Mouse (Mus musculus): ENCODE measurements at regions not wholly inside any gene's neighbourhood (a gene's known extent, or its start where the extent isn't known, plus 50 kb on each side); places are given as distances from the start of the nearest gene placed in this dataset.

DNA sequence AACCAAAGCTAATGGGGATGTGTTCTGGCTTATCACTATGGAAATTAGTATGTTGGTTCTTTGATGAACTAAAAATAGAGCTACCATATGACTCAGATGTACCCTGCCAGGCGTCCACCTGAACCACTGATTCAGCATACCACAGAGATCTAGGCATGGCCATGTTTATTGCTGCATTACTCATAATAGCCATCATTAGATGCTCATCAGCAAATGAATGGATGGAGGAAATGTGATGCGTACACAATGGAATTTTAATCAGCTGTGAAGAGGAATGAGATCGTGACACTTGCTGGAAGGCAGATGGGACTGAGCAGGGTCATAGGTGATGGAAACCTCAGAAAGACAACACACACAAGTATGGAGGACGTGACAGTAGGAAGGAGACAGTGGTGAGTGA is 78.7 kb upstream of the Magi3 start:
- ChIA-PET POLR2A (interaction anchor here in 3 of 4 experiments (0.6 to 1.2 kb wide), 3 partner anchors 78 to 1094 kb away, joined by 3 to 5 read pairs (median 3); partner anchors contain the start of gene Magi3 (in 1 of the 3)), CTCF (interaction anchor here in 1 of 4 experiments (0.6 kb wide), 1 partner anchor 13 kb away, joined by 3 read pairs; no protein-coding TSS in a partner anchor)

DNA sequence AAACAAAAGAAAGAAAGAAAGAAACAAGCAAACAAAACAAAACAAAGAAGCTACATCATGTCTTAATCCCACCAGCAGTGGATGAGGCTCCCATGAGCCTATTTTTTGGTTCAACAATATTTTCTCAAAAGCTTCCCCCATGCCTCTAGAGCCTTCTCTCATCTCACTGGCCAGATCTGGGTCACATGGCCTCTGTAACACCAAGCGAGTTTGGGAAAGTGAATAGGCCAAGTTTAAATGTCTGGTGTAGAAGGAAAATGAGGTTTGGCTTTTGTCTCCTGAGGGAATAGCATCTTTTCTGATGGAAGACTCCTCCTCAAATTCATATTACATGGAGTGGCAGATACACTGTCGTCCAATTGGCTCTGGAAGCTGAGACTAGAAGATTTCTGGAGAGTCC is 78.2 kb upstream of the Magi3 start:
- CTCF ChIA-PET = interaction anchor here in 1 of 4 experiments (0.6 kb wide), 1 partner anchor 13 kb away, joined by 3 read pairs; no protein-coding TSS in a partner anchor
- POLR2A ChIA-PET = interaction anchor here in 1 of 4 experiments (1.2 kb wide), 1 partner anchor 78 kb away, joined by 3 read pairs; the partner anchor contains the start of gene Magi3

DNA sequence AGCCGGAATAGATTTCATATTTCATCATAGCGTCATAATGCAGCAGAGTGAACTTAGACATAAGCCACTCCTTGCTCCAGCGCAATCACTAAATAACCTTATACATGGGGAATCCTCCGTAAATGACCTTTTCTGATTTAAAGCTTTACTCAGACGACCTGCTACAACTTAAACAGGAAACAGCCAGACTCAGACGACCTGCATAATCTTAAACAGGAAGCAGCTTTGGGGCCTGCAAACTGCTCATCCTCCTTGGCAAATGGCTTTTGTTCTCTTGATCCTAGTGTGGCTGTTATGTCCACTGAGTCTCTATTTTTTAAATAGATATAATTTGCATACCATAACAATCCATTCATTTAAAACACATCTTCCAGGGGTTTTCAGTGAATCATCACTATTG is 76.9 kb upstream of the Magi3 start:
- ChIA-PET CTCF (no interaction called here), POLR2A (interaction anchor here in 1 of 4 experiments (0.8 kb wide), 1 partner anchor 342 kb away, joined by 3 read pairs; the partner anchor contains the start of gene Slc16a1)

DNA sequence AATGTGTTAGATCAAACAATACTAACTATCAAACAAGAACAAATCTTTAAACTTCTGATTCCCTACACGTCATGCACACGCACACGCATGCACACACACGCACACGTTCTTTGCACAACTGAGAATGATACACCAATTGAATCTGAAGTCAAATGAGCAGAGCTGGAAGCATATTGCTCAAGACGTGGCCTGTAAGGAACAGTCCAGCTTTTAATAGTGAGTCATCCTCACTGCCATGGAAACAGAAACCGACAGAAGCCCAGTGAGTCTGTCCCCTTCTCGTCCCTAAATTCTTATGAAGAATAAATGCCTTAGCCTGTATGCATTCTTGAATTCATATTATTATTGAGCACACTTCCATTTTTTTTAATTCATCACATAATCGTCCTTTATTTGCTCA is 75.7 kb upstream of the Magi3 start:
- ChIA-PET CTCF (no interaction called here), POLR2A (interaction anchor here in 1 of 4 experiments (1.5 kb wide), 1 partner anchor 15 kb away, joined by 3 read pairs; no protein-coding TSS in a partner anchor)

DNA sequence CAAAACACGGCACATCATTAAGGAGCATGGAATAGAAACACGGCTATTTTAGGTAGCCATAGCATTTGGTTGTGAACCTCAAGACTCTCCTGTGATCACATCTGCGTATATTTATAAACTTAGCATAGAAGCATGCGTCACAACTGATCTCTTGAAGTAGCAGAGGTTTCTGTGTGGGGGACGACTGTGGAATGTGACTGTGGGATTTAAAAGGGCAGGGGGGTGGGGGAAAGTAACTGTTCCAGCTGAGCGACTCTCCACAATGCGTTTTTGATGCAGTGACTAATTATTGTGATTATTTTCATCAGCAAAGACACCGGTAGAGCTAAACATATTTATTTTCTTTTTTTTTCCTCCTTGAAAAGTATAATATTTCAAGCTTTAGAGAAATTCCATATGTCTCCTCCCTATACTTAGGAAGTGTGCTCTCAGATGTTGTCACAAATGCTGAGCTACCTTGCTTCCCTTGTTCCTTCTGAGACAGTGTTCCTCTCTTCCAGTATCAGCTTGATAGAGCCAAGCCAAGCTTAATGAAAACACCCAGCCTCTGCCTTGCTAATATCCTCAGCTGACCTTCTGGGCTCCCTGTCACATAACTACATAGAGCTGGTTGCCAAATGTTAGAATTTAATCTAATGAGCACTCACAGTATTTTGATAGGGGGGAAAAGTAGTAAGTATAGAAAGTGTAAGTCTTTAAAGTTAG is 75.0 kb upstream of the Magi3 start:
- ChIA-PET POLR2A (interaction anchor here in 1 of 4 experiments (1.5 kb wide), 1 partner anchor 14 kb away, joined by 3 read pairs; no protein-coding TSS in a partner anchor), CTCF (no interaction called here)

DNA sequence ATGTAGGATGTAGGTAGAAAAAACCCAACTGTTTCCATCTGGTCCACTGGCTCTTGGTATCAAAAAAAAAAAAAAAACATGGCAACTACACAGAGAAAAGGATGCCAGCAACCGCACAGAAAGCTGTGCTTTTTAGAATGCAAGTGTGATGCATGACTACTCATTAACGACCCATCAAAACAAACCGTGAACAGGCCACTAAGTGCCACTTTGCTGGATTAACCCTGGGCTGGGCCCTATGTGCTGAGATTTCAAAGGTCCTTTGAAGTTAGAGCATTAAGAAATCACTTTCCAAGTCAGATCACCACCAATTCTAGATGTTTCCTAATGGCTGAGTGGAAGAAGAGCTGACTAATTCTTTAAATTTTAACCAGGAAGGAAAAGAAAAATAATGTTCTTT is 73.7 kb upstream of the Magi3 start:
- ChIA-PET CTCF (interaction anchor here in 1 of 4 experiments (0.7 kb wide), 1 partner anchor 1380 kb away, joined by 8 read pairs; no protein-coding TSS in a partner anchor), POLR2A (no interaction called here)

DNA sequence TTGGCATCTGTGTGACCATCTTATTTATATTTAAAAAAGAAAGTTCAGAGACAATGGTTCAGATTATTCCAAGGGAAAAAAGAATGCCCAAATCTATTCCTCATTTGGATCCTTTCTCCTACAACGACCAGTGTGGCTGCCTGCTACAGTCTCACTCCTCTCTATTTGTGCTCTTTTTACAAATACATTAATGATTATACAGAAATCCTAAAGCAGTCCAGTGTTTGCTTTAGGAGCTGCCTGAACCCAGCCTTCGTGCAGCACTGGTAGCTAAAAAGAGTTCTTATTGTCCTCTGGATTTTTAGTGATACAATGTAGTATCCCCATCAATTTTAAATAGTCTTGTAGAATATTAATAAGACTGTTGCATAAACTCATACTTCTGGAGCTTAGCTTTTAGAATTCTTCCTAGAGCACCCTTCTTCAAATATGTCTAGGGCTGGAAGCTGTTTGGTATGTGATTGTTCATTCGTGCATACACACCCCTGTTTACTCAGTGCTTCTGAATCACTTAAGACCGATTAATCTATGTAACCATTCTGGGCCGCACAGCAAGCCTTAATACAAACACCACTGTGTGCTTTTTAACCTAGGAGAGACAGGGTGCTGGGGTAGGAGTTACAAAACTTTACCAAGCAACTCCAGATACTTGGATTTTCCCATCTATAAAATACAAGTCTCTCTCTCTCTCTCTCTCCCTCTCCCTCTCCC is 69.0 kb upstream of the Magi3 start:
- CTCF ChIA-PET = no interaction called here
- POLR2A ChIA-PET = no interaction called here

DNA sequence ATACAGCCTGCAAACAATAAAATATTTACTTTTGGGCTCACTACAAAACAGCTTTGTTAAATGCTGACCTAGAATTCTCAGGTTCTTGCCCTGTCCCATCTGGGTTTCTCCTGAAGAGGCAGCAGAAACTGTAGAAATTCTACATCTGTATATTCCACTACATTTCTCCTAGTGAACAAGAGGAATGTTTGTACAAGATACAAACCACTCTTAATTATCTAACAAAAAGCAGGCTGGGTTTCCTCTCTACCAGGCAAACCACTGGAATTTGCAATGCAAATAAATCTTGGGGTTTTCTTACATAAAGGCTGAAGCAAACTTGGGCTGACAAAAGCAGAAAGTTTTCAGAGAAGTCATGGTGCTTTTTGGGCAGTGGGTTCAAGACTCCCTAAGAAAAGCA is 67.7 kb upstream of the Magi3 start:
- POLR2A ChIA-PET = interaction anchor here in 2 of 4 experiments (0.7 to 1.4 kb wide), 2 partner anchors 62 to 145 kb away, joined by 3 to 4 read pairs; no protein-coding TSS in a partner anchor
- CTCF ChIA-PET = interaction anchor here in 1 of 4 experiments (0.6 to 0.8 kb wide), 2 partner anchors 67 to 288 kb away, joined by 3 read pairs; partner anchors contain the start of gene Magi3

DNA sequence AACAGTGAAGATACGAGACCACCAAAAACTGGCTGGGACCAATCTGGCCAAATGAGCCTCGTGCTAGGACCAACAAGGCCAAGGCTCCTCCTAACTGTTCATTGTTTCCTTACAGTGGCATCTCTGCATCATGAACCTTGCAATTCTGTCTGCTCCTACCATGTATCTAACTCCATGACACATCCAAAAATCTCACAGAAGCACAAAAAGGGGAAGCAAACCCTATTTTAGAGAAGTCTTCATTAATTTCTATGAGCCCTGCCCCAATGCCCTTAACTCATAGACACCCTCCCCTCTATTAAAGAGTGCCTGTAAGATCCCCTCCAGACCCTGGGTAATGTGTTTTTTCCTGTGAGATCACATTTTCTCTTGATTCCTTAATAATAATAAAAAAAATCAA is 64.8 kb upstream of the Magi3 start:
- POLR2A ChIA-PET = no interaction called here

DNA sequence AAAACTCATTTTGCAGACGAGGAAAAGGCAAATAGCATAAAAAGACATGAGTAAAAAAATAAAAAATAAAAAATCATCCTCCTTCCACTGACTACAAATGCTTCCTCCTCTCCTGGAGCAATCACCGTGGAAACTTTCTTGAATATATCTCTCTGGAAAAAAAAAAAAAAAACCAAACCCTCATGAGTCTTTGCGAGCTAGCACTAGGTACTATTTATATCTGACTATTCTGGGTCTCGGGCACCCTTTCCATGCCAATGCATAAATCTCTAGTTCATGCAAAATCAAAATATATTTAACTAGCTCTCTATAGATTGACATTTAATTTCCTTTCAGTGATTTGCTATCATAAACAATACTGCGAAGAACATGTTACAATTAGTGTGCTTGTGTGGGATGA is 63.7 kb upstream of the Magi3 start:
- POLR2A ChIA-PET = interaction anchor here in 1 of 4 experiments (0.5 to 0.6 kb wide), 2 partner anchors 9 to 1076 kb away, joined by 3 to 8 read pairs; no protein-coding TSS in a partner anchor

More for the DNA sequence above, 64.8 kb upstream of the Magi3 start:
- CTCF ChIA-PET = no interaction called here

DNA sequence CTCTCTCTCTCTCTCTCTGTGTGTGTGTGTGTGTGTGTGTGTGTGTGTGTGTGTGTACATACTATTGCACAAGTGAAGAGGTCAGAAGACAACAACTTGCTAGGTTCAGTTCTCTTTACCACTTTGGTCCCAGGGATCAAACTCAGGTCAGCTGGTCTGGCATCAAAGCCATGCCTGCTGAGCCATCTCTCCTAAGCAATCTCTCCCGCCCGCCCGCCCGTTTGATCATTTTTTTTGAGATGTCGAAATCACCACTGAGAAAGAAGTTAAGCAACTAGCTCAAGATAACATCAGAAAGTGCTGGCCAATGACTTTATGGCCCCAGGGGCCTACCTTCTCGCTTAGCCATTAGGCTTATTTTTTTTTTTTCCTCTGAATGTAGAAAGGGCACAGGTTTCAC is 59.3 kb upstream of the Magi3 start:
- POLR2A ChIA-PET = interaction anchor here in 2 of 4 experiments (0.7 to 1.4 kb wide), 2 partner anchors 52 to 102 kb away, joined by 3 read pairs; no protein-coding TSS in a partner anchor
- CTCF ChIA-PET = interaction anchor here in 1 of 4 experiments (0.6 kb wide), 1 partner anchor 395 kb away, joined by 4 read pairs; no protein-coding TSS in a partner anchor

More for the DNA sequence above, 63.7 kb upstream of the Magi3 start:
- CTCF ChIA-PET = no interaction called here

DNA sequence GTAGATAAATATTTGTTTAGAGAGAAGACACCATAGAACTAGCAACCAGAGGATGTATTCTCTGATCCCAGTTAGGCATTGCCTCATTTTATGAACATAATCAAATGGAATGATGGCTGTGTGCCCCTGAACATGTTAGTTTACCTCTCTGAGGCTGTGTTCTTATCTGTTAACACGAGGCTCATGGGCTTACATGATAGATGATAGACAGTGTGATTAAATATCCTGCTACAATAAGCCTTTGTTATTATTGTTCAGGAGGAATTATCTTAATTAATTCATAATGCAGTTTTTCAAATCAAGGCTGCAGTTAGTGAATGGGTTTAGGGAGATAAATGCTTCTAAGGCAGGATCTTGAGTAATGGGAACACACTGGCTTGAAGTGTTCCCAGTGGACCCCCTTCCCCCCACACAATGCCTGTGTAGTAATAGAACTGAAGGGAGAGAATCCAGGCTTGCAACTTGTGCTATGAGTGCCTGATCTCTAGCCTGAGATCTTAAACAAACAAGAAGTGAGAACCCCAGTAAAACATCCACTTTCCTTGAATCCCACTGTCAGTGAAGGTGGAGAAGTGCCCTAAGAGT is 54.6 kb upstream of the Magi3 start:
- ChIA-PET POLR2A (no interaction called here), CTCF (no interaction called here)

DNA sequence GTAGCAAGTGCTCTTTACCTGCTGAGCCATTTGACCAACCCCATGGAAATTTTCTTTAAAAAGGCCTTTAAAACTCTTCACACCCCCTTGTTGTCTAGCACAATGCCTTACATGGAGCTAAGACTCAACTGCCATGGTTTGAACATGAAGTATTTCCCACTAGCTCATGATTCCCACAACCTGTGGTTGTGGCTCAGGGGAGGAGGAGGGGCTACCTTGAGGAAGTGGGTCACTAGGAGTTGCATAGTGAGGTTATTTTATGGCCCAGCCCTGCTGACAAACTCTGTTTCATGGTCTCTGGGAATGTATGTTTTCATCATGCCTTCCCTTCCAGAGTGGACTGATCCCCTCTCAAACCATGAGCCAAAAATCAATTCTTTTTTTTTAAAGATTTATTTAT is 53.9 kb upstream of the Magi3 start:
- POLR2A ChIA-PET = no interaction called here
- CTCF ChIA-PET = no interaction called here
